Mouse (Mus musculus): ENCODE results near the gene Olfr1148.

The Olfr1148 gene

GRCm38 (mm10) chr2:87830233-87830632, at the start of gene Olfr1148:
Gene Olfr1148 (plus strand): TSS chr2:87830533.
- no peak for DNase-seq (ENCODE audit: low spot score in 2 of 2)

- no peak for DNase-seq (ENCODE audit: low spot score in 2 of 2)
Observed at GRCm38 (mm10) chr2:87800292-87800691, 30.0 kb upstream of the Olfr1148 start, which contains the start of gene Olfr1143. Gene Olfr1143 (plus strand): TSS chr2:87800592.

GRCm38 (mm10) chr2:87809522-87809921, 20.8 kb upstream of the Olfr1148 start, which contains the start of gene Olfr1145:
Gene Olfr1145 (plus strand): TSS chr2:87809822.
- no peak for DNase-seq (ENCODE audit: low spot score in 2 of 2)

GRCm38 (mm10) chr2:87843693-87844092, 13.4 kb downstream of the Olfr1148 start, which contains the start of gene Olfr1150-ps1:
Gene Olfr1150-ps1 (plus strand): TSS chr2:87843993.
- no peak for DNase-seq (ENCODE audit: low spot score in 2 of 2)

GRCm38 (mm10) chr2:87855562-87855961, 25.2 kb downstream of the Olfr1148 start, which contains the start of gene Olfr1151:
Gene Olfr1151 (plus strand): TSS chr2:87855862.
- no peak for DNase-seq (ENCODE audit: low spot score in 2 of 2)

GRCm38 (mm10) chr2:87866192-87866591, 35.9 kb downstream of the Olfr1148 start, which contains the start of gene Olfr1152:
Gene Olfr1152 (plus strand): TSS chr2:87866492.
- DNase-seq (ENCODE audit: low spot score in 2 of 2), result no peak
